Mouse (Mus musculus) frontal cortex, adult (tissue): ENCODE data around the gene Plcb4.
"Not testable (repeated sequence)": the region's sequence is repeated elsewhere in the genome, so short reads cannot be mapped to it uniquely, and the experiment has no call there.

Experiments used
- ATAC-seq: cut with Nextera tagmentation; 2 replicates; pipeline ENCODE4 v1.9.2; 2017; ENCODE audit warnings: mild to moderate bottlenecking, moderate library complexity, mixed read lengths; ENCODE audit not compliant: low TSS enrichment

Plcb4 gene

GRCm38 (mm10) chr2:135954760-135955548 lies 296.1 kb downstream of the Plcb4 start:
- no peak for ATAC-seq

- ATAC-seq: no peak
Observed at GRCm38 (mm10) chr2:135955796-135956195, 297.0 kb downstream of the Plcb4 start.

- ATAC-seq: peak; percentile 88
Observed at GRCm38 (mm10) chr2:135957689-135958088, 298.9 kb downstream of the Plcb4 start.

GRCm38 (mm10) chr2:135958453-135958852 lies 299.6 kb downstream of the Plcb4 start:
- peak; percentile 68 for ATAC-seq

GRCm38 (mm10) chr2:135963089-135963488 lies 304.3 kb downstream of the Plcb4 start:
- no peak for ATAC-seq

- ATAC-seq: no peak
Observed at GRCm38 (mm10) chr2:135966871-135967557, 308.2 kb downstream of the Plcb4 start.

- ATAC-seq: no peak
Observed at GRCm38 (mm10) chr2:135968159-135968558, 309.3 kb downstream of the Plcb4 start.

GRCm38 (mm10) chr2:135970902-135971301 lies 312.1 kb downstream of the Plcb4 start:
- ATAC-seq: peak; percentile 70

GRCm38 (mm10) chr2:135975978-135976377 lies 317.2 kb downstream of the Plcb4 start:
- no peak for ATAC-seq

- ATAC-seq: no peak
Observed at GRCm38 (mm10) chr2:135978790-135979189, 320.0 kb downstream of the Plcb4 start.

GRCm38 (mm10) chr2:135980428-135980827 lies 321.6 kb downstream of the Plcb4 start:
- no peak for ATAC-seq

GRCm38 (mm10) chr2:135983972-135984371 lies 325.2 kb downstream of the Plcb4 start:
- no peak for ATAC-seq

- peak; percentile 75 for ATAC-seq
Observed at GRCm38 (mm10) chr2:135985536-135986265, 326.9 kb downstream of the Plcb4 start.

GRCm38 (mm10) chr2:135988475-135988874 lies 329.7 kb downstream of the Plcb4 start:
- ATAC-seq: peak; percentile 53; the same call in 1 of the 2 replicates

GRCm38 (mm10) chr2:135990686-135991085 lies 331.9 kb downstream of the Plcb4 start:
- not testable (repeated sequence) for ATAC-seq

GRCm38 (mm10) chr2:135993314-135993713 lies 334.5 kb downstream of the Plcb4 start:
- ATAC-seq: 0 out of 2 replicates have a peak, but pooled peaks have one; percentile 45

- ATAC-seq: no peak
Observed at GRCm38 (mm10) chr2:135995196-135995595, 336.4 kb downstream of the Plcb4 start.

GRCm38 (mm10) chr2:135996936-135997335 lies 338.1 kb downstream of the Plcb4 start:
- ATAC-seq: no peak

GRCm38 (mm10) chr2:135997361-135998150 lies 338.7 kb downstream of the Plcb4 start:
- ATAC-seq: peak; percentile 21

- no peak for ATAC-seq
Observed at GRCm38 (mm10) chr2:135998886-135999285, 340.1 kb downstream of the Plcb4 start.

- no peak for ATAC-seq
Observed at GRCm38 (mm10) chr2:135999361-135999760, 340.6 kb downstream of the Plcb4 start.
